Mouse (Mus musculus) heart, postnatal 0 days (tissue): ENCODE results near the gene Cabp7.

Source experiments
- CTCF ChIP-seq: IDR thresholded peaks from 2 replicates; pipeline ENCODE4 v1.5.1; 2016; ENCODE audit warnings: antibody characterized with exemption, control low read depth, low read depth
- EP300 ChIP-seq: IDR thresholded peaks from 2 replicates; pipeline ENCODE4 v1.6.1; 2016; ENCODE audit warnings: antibody characterized with exemption, low read depth

- TF ChIP-seq CTCF (no peak), EP300 (no peak)
Observed at GRCm38 (mm10) chr11:4762511-4762910, 15.9 kb upstream of the Cabp7 start.
